Mouse (Mus musculus) forebrain, postnatal 0 days (tissue): ENCODE results near the gene Acacb. TPM values are rescaled to one million over a fixed set of nuclear protein-coding genes. Genes with fewer than 3 reads are reported as not detected.
A peak's percentile ranks its signal among the peaks of the same experiment; 100 is the strongest.

Experiments used
- ATAC-seq: fragments of 200-750 bp; cut with Nextera tagmentation; 2 replicates; pipeline ENCODE4 v1.8.0; 2017; ENCODE audit warnings: mild to moderate bottlenecking, moderate library complexity
- DNase-seq: peaks from one replicate; pipeline ENCODE4 v3.0.0-alpha.2; 2015
- H3K27ac ChIP-seq: fragments of 300-500 bp; sonication (generic); 2 replicates; pipeline ENCODE4 v1.5.1; 2014; ENCODE audit warnings: low read depth, mild to moderate bottlenecking, antibody characterized with exemption, low read length, moderate library complexity, mixed read lengths
- H3K27me3 ChIP-seq: fragments of 300-500 bp; sonication (generic); 2 replicates; pipeline ENCODE4 v1.6.1; 2014; ENCODE audit warnings: mild to moderate bottlenecking, low read length, mixed read lengths; ENCODE audit not compliant: insufficient read depth
- H3K36me3 ChIP-seq: fragments of 300-500 bp; sonication (generic); 2 replicates; pipeline ENCODE4 v1.6.1; 2014; ENCODE audit warnings: mild to moderate bottlenecking, moderate library complexity; ENCODE audit not compliant: insufficient read depth
- H3K4me1 ChIP-seq: fragments of 300-500 bp; sonication (generic); 2 replicates; pipeline ENCODE4 v1.6.1; 2014; ENCODE audit warnings: antibody characterized with exemption; ENCODE audit not compliant: insufficient read depth
- H3K4me2 ChIP-seq: fragments of 300-500 bp; sonication (generic); 2 replicates; pipeline ENCODE4 v1.6.1; 2014; ENCODE audit warnings: low read depth, mild to moderate bottlenecking, moderate library complexity
- H3K4me3 ChIP-seq: fragments of 300-500 bp; sonication (generic); 2 replicates; pipeline ENCODE4 v1.5.1; 2014; ENCODE audit warnings: low read depth, low read length, mixed read lengths
- H3K9ac ChIP-seq: fragments of 300-500 bp; sonication (generic); 2 replicates; pipeline ENCODE4 v1.6.1; 2014; ENCODE audit warnings: mild to moderate bottlenecking
- H3K9me3 ChIP-seq: fragments of 300-500 bp; sonication (generic); 2 replicates; pipeline ENCODE4 v1.6.1; 2016; ENCODE audit warnings: low read length
- CTCF ChIP-seq: sonication (generic); IDR thresholded peaks from 2 replicates; pipeline ENCODE4 v1.5.1; 2016; ENCODE audit warnings: antibody characterized with exemption, control low read depth, low read depth
- WGBS: fragments of 180-500 bp; shearing (Covaris S2); extraction: QIAGEN DNeasy Blood & Tissue Kit; methylation state at CpG from one replicate; pipeline ENCODE4 v1.1.7; 2014; 5-methylcytosine and 5-hydroxymethylcytosine counted together
- polyA plus RNA-seq: library from polyadenylated mRNA; unstranded; fragments of >200 nt; fragmentation: Nextera tagmentation; extraction: Ambion mirVana; gene quantifications from 2 replicates; pipeline ENCODE4 v1.2.1, GENCODE M21; 2015
- total RNA-seq: library from RNA; depleted of rRNA; stranded (reverse); fragments of >200 nt; gene quantifications from 2 replicates; pipeline ENCODE4 v1.2.3, GENCODE M21; 2014

Gene Acacb
- total and polyA plus RNA-seq, 2 experiments from 2014 or later = 4.0 to 4.3 TPM

GRCm38 (mm10) chr5:114176548-114177400 lies 30.4 kb downstream of the Acacb start:
- WGBS = 60% methylated on average over 8 of the region's 8 CpGs
- no peaks in the 10 kb centered on the region for H3K36me3 ChIP-seq
- no peak overlapping the region for H3K27ac ChIP-seq
- ATAC-seq (no peak), DNase-seq (no peak)
- H3K27me3 ChIP-seq = peaks cover 16% of the 10 kb centered on the region
- no peak overlapping the region; the same call in 1 of the 2 replicates for H3K4me2 ChIP-seq
- no peak for TF ChIP-seq CTCF
- H3K4me1 ChIP-seq = no peaks in the 10 kb centered on the region
- H3K4me3 ChIP-seq = no peak overlapping the region
- H3K9ac ChIP-seq = no peak overlapping the region
- no peaks in the 10 kb centered on the region for H3K9me3 ChIP-seq

- ATAC-seq (no peak), DNase-seq (no peak)
- H3K4me2 ChIP-seq = no peak overlapping the region
- 82% methylated on average over 4 of the region's 4 CpGs for WGBS
- 0 out of 2 replicates have a peak, but pooled peaks have one; percentile 4 for TF ChIP-seq CTCF
- H3K4me3 ChIP-seq = no peak overlapping the region
- no peaks in the 10 kb centered on the region for H3K4me1 ChIP-seq
- no peaks in the 10 kb centered on the region for H3K36me3 ChIP-seq
- H3K27me3 ChIP-seq = peaks cover 16% of the 10 kb centered on the region
- no peaks in the 10 kb centered on the region for H3K9me3 ChIP-seq
- no peak overlapping the region for H3K27ac ChIP-seq
- H3K9ac ChIP-seq = no peak overlapping the region
Observed at GRCm38 (mm10) chr5:114177966-114178719, 31.8 kb downstream of the Acacb start.

- H3K27ac ChIP-seq = no peak overlapping the region
- peaks cover 10% of the 10 kb centered on the region for H3K27me3 ChIP-seq
- 85% methylated on average over 11 of the region's 11 CpGs for WGBS
- no peaks in the 10 kb centered on the region for H3K4me1 ChIP-seq
- no peaks in the 10 kb centered on the region for H3K9me3 ChIP-seq
- H3K4me3 ChIP-seq = no peak overlapping the region
- ATAC-seq (no peak), DNase-seq (no peak)
- no peak for TF ChIP-seq CTCF
- no peaks in the 10 kb centered on the region for H3K36me3 ChIP-seq
- H3K4me2 ChIP-seq = no peak overlapping the region
- H3K9ac ChIP-seq = no peak overlapping the region
Observed at GRCm38 (mm10) chr5:114179541-114179940, 33.2 kb downstream of the Acacb start.

- no peaks in the 10 kb centered on the region for H3K36me3 ChIP-seq
- H3K4me1 ChIP-seq = no peaks in the 10 kb centered on the region
- no peak for DNase-seq
- no peak for TF ChIP-seq CTCF
- no peak overlapping the region for H3K4me2 ChIP-seq
- no peak for ATAC-seq
- H3K4me3 ChIP-seq = no peak overlapping the region
- WGBS = 97% methylated on average over 2 of the region's 2 CpGs
- no peak overlapping the region for H3K9ac ChIP-seq
- no peak overlapping the region for H3K27ac ChIP-seq
- no peaks in the 10 kb centered on the region for H3K27me3 ChIP-seq
- H3K9me3 ChIP-seq = no peaks in the 10 kb centered on the region
Observed at GRCm38 (mm10) chr5:114183493-114183892, 37.2 kb downstream of the Acacb start.

GRCm38 (mm10) chr5:114187108-114187507 lies 40.8 kb downstream of the Acacb start:
- TF ChIP-seq CTCF = no peak
- Histone ChIP-seq H3K9me3 (no peaks in the 10 kb centered on the region), H3K27ac (no peak overlapping the region), H3K4me2 (no peak overlapping the region), H3K36me3 (no peaks in the 10 kb centered on the region), H3K27me3 (no peaks in the 10 kb centered on the region), H3K9ac (no peak overlapping the region), H3K4me3 (no peak overlapping the region), H3K4me1 (no peaks in the 10 kb centered on the region)
- DNase-seq = no peak
- WGBS = 75% methylated on average over 2 of the region's 2 CpGs
- no peak for ATAC-seq

- no peaks in the 10 kb centered on the region for H3K4me1 ChIP-seq
- WGBS = 73% methylated on average over 12 of the region's 12 CpGs
- H3K9ac ChIP-seq = no peak overlapping the region
- DNase-seq (no peak), ATAC-seq (no peak)
- no peak overlapping the region for H3K27ac ChIP-seq
- no peak overlapping the region for H3K4me3 ChIP-seq
- no peaks in the 10 kb centered on the region for H3K36me3 ChIP-seq
- H3K27me3 ChIP-seq = no peaks in the 10 kb centered on the region
- no peaks in the 10 kb centered on the region for H3K9me3 ChIP-seq
- peak; percentile 34 for TF ChIP-seq CTCF
- no peak overlapping the region for H3K4me2 ChIP-seq
Observed at GRCm38 (mm10) chr5:114188900-114189464, 42.6 kb downstream of the Acacb start.
